Mouse (Mus musculus) urinary bladder, postnatal 10 days (tissue): ENCODE data around the gene Nfia.

Experiments used
- DNase-seq: peaks from one replicate; pipeline ENCODE4 v3.0.0; 2022; ENCODE audit warnings: low spot score

Gene Nfia

DNA sequence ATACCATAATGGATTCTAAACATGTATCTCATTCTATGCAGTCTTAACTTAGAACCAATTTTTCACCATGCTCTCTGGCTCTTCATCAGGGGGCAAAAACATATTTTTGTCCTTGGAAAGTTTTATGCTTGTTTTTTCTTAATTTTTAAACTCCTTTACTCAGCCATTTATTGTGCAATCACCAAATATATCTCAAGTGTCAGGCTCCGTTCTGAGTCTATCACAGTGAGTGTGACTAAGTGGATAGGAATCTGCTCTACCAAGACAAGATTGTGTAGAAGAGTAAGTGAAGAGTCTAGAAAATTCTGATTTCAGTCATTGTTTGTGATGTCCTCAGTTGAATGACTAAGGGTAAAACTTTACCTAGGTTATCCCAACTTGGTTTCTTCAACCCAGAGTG lies 288.6 kb downstream of the Nfia start:
- no peak for DNase-seq

DNA sequence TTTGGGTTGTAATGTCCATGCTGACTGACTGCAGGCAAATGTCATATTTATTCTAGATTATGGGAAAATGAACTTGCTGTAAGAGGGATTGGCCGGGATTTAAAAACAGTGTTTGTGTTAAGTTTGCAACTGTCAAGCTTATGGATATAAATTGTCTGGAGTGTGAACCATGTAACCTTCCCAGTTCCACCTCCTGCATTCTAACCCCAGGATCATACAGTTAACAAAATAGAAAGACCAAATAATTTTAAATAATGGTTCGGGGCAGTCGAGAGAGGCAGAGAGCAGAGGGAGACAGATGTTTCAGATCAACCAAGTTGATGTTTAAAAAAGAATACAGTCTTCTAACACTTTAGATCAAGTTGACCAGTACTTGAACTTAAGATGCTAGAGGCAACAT lies 290.7 kb downstream of the Nfia start:
- DNase-seq = no peak

DNA sequence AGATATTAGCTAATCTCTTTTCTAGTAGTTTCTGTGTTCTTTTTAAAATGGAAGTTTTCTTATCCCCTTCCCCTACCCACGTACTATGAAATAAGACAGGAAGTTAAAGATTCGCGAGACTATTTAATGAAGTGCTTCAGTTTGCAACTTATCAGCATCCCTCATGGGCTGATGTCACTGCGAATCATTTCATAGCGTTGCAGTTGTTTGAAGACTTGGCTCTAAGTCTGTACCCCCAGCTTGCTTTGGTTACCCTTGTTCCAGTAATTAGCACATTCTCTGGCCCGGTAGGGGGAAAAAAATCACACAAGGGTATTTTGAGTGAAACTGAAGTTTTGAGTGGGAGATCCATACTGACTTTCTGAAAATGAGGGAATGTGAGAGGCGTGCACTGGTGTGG lies 303.6 kb downstream of the Nfia start:
- DNase-seq = no peak

DNA sequence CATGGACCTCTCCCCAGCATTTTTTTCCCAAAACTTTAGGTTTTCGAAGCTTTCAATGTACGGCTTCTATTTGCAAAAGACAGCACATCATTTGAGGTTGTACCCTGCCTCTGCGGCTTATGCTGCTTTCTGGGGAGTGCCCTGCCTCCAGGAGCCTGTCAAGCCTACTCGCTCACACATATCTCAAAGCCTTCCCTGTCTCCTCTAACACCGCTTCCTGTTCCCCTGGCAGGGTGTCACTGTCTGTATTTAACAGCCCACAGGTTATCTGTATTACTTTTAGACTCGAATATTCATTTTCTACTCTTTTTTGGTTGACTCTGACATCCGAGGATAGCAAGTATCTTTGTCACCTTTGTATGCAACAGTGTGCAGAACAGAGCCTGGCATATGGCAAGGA lies 304.1 kb downstream of the Nfia start:
- no peak for DNase-seq

DNA sequence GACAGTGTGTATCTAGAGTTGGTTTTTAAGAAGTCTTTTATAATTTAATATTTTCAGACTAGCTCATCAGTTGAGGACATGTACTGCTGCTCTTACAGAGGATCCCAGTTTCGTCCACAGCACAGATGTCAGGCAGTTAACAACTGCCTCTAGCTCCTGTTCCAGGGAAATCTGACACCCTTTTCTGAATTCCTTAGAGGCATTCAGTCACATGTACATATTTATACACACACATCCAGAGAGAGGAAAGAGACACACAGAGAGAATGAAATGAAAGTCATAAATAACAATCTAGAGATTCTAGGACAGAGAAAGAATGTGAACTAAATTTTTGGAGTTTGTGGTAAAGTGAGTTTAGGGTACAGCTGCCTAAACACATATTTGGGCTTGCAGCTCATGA lies 308.1 kb downstream of the Nfia start:
- no peak for DNase-seq

DNA sequence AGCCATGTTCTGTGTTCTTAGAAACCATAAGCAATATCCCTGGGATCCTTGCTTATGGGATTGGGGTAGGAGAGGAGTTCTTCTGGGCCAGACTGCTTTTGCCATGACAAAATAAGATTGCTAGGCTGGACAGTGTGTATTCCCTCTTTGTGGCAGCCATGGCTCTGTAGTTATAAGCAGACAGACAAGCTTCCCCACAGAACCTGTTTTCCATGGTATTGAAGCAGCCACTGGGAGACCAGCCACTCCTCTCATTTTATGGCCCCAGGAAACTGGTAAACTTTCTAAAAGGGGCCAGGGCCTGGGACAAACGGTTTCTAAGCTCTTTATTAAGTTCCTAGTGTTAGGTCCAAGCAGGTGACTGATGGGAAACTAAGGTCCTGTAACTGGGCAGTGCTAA lies 309.4 kb downstream of the Nfia start:
- DNase-seq = no peak

DNA sequence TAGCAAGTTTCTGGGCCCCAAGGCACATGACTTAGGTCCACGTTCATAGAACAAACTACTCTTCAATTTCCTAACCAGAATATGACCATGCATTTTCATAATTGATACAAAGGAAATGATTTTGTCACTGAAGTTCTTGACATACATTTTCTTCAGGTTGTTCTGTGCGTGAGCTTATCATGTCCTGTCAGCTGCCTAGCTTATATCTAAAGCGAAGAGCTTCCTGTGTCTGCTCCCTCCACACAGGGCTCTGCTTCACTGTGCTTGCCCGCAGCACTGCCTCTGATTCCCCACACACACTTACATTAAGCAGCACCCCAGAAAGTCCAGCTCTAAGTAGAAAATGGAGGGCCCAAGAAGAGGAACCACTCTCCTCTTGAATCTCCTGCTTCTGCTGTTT lies 310.0 kb downstream of the Nfia start:
- no peak for DNase-seq

DNA sequence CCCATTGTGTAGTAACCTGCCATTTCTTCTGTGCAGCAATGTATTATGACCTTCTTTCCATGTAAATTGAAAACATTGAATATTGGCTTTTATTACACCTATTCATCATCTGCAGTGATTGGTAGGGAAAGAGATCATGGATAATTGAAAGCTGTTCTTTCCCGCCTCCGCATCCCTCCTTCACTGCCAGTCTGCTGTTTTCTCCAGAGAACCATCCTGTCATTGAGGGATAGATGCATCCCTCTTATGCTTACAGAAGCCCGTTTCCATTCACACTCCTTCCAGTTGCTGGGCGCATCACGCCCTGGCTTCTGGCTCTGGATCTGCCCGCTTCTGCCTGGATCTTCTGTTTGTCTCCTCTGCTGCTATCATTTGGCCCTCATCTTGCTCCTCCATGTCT lies 312.5 kb downstream of the Nfia start:
- no peak for DNase-seq

DNA sequence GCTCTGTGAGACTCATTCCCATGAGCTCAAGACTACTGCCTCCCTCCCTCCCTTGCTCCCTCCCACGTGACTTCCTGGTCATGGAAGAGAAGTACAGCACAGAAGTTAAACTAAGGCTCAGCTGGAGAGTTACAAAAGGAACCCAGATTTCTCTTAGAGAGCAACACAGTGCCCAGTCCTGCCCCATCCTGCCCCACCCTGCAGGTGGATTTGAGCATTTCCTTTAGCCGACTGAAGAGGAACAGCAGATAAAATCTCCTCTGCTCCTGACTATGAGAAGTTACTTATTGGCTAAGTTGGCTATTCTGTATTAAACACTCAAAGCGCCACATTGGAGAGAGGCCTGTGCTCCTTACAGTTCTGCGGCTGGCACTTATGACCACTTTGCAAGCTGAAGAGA lies 314.4 kb downstream of the Nfia start:
- DNase-seq = no peak

DNA sequence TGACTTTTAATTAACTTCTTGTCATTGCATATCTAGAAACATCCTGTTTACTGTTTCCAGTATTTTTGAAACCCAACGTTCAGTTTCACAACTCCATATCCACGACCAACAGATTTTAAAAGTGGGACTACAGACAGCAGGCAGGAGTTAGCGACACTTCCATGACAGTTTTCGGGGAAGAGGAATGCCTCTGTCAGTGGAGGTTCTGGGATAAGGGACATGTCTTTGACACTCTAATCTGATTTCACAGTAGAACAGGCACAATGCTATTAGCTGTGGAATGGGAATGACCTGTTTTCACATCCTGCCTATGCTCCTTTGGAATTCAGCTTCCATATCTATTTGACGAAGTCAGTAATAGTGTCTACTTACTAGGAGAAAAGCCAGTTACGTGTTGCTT lies 317.5 kb downstream of the Nfia start:
- no peak for DNase-seq

DNA sequence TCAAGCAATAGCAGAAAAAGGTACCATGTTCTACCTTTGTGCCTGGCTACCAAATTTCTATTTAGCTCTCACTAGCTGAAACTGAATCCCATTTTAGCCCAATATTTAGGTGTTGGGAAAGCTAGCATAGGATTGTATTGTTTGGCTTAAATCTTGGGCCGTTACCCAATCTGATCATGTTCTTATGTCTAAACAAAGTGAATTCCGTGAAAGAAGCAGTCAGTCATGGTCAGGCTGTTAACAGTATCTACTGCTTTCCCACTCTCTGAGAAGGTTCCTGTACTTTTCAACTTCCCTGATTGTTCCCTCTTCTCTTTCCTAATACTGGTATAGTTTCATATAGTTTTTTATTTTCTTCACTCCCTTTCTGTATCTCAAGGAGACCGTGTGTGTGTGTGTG lies 318.1 kb downstream of the Nfia start:
- DNase-seq = no peak

DNA sequence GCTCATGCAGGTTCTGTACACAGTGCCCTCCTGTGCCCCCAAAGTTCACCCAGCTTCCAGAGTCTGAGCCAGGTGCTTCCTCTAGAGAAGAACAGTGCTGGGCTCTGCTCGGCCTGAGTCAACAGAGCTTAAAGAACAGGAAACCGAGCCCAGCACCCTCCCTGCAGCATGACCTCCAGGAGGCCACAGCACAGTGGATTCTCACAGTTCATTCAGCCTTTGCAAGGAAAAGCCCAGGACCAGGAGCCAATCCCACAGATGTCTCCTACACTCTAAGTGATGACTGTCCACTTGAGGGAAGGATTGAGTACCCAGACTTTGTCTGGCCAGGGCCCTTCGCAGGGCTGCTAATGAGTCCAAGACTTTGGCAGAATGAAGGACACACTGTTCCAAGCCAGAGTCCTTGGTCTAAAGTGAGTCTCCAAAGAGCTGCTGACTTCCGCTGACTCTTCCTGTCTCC lies 318.9 kb downstream of the Nfia start:
- DNase-seq = no peak

DNA sequence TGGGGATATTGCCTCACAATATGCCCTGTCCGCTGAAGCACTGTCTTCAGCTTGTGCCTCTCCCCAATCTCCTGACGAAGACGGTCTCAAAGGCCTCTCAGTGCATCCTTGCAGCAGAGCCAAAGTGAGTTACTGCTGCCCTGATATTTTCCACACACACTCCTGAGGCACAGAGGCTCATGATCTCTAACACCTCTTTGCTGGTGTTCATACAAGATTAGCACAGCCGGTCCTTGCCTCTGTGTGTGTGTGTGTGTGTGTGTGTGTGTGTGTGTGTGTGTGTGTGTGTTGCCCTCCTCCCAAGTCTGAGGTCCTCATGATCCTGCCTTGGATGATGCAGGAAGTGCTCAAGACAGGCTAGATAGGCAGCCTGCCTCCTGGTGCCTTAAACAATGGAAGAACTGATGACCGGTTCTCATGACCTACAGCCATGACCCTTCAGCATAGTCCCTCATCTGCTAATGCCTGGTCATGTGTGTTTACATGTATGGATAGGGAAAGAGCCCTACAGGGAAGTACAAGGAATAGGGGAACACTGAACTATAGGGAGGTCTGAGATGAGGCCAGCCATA lies 319.5 kb downstream of the Nfia start:
- no peak for DNase-seq

DNA sequence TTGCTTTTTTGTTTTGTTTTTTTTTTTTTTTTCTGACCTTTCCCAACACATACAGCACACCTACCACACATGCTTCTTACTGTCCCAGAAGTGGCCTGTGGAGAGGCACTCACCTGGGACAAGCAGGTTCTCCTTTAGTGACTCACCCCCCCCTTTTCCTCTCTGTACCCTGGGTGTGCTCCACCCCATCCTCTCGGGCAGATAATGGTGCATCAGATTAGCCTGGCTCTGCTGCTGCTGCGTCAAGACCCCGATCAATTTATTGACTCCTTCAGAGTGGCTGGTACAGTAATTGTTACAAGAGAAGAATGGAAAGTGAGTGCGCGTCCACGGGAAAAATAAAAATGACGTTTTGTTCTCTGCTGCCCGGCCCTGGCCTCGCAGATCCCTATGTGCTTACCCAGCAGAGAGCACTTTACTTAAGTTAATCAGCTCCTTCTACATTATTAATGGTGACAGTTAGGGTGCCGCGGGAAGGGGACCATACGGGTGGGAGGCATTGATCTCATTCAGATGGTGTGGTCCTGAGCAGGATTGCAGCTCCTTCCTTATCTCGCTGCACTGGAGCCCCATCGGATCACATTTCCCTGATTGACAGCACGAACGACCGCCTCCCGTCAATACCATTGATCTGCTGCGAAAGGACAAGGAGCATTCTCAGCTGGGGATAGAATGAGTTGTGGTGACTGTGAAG lies 321.7 kb downstream of the Nfia start:
- DNase-seq = no peak

DNA sequence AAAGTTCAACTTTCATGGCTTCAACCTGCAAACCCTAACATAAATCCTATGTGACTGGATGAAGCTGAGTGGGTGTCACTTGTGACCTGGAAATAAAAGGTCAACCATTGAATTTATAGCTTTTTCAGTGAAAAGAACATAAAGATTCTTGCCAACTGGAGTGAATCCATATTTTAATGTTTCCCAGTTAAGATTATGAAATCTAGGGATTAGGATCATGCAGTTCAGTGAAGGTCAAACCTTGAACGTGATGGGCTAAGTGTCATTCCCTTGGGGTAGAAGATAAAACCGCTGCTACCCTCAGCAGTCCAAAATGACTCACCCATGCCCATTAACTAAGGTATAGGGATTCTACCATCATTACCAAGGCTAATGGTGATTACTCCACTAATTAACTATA lies 322.5 kb downstream of the Nfia start:
- DNase-seq = no peak

DNA sequence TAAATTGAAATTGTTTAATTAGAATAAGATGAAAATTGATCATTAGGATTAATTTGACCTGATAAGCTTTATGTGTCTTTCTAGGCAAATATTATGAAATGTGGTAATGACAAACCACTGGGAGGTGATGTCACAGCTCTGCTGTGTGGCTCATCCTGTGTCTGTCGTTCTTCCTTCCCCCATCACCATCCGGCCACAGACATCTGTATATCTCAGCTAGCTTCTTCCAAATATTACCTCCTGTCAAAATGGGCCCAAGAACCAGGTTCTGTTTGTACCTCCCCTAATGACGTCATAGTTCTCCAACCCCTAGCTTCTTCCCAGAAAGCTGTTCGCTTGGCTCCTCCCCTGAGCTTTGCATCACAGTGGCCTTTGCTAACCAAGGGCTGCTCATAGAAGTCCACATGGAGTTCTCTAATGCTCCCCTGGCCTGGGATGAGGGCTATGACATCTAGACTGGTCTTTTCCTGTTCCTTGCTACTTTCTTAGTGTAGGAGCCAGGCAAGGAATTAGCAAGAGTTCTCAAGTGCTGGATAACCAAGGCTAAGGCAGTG lies 324.6 kb downstream of the Nfia start:
- DNase-seq = no peak

DNA sequence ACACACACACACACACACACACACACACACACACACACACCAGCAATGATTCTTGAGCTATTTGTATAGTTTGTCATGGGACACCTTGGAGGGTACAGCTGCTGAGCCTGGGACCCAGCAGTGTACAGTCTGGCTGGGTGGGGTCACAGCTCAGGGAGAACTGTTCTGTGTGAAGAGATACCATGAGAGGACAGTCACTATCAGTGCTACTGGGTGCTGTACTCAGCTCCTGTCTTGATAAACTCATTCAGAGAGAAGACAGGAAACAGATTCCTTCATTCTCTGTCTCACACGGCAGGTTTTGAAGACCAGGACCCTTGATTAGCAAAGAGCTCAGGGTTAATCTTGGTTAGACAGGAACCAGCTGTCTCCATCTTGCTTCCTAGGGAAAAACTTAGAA lies 326.1 kb downstream of the Nfia start:
- DNase-seq = no peak

DNA sequence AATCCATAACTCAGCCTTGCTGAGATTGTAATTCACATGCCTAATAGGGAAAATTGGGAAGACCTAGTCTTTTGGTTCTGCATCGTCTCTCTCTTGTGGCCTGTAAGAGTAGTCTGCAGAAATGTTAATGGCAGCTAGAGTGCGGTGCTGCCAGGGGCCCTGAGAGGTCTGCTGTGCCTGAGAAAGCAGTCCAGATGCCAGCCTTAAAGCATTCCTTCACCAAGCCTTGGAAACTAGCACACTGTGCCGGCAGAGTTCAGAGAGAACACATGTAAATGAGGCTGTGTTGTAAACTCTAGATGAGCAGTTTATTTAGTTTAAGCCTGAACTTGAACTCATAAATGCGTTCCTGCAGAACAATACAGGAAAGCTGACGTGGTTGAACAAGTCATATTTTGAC lies 326.9 kb downstream of the Nfia start:
- DNase-seq = no peak

DNA sequence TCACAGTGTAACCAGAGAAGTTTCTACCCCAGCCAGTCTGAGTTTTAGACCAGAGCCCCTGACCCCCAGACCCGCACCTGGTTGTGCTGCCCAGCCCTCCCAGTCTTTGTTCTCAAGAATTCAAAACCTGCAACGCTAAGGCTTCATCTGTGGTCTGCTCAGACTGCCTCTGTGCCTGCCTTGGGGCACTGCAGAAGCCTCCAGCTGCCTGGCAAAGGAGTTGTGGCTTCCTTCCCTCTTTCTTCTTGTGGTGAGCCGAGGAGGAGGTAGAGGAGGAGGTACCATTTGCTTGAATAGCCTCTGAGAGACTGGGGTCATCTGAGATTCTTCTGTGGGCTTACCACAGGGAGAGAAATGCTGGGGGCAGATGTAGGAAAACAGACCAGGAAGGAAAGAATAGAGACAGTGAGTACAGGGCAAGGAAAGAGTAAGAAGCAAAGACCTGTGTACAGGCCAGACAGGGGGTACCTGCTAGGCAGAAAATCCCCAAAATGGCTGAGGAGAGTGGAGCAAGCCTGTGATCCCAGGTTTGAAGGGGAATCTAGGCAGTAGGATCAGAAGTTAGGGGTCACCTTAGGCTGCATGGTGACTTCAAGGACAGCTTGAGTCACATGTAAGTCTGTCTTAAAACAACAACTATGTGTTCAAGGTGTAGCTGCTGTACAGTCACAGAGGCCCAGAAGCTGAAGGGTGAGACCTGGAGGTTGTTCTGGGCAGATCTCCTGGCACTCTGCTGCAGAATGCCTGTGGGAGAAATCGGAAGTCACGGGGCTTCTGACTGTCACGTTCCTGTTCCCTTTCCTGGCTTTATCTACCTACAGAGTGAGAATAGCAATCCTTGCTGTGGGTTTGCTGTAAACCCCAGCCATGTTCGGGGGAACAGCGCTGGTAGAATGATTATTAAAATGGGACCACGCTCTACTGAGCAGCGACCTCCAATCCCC lies 328.9 kb downstream of the Nfia start:
- DNase-seq = no peak

DNA sequence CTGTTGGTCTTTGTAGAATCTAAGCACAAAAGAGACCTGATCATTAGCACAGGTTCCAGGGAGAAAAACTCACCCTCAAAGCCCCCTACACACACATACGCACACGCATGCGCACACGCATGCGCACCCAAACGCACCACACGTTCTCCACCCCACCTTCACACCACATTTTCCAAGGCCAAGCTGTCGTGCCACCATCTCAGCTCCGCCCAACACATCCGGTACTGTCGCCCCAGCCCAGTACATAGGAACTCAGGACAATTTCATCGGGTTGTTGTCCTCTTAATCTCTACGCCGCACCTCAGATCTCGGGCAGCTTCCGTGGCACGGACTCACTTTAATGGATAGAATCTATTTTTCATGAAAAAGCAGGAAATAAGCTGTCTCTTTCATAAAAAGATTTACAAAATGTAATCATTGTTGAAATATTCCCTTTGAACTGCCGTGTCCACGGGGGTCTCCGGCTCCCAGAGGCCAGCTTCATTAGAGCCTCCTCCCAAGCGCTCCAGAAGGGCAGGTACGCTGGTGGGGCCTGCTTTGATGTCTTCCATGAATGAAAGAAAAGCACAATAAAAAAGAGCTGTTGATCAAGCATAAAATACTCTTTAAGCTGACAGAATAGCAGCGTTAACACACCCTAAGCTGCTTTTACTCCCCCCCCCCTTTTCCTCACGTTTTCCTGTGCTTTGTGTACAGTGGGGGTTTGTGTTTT lies 330.2 kb downstream of the Nfia start:
- DNase-seq = no peak

DNA sequence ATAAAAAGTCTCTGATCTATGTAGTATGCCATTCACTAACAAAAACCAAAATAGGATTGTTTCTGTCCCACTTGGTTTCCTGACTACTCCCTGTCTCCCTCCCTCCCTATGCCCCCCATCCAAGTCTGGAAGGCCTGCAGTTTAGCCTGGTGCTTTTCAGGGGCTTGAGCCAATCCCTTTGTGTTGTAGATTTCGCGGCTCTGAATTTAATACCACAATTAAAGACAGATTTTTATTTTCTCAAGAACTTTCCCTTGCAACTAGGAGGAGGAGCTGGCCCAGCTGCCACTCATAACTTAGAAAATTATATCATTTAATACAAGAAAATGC lies 330.8 kb downstream of the Nfia start:
- no peak for DNase-seq

DNA sequence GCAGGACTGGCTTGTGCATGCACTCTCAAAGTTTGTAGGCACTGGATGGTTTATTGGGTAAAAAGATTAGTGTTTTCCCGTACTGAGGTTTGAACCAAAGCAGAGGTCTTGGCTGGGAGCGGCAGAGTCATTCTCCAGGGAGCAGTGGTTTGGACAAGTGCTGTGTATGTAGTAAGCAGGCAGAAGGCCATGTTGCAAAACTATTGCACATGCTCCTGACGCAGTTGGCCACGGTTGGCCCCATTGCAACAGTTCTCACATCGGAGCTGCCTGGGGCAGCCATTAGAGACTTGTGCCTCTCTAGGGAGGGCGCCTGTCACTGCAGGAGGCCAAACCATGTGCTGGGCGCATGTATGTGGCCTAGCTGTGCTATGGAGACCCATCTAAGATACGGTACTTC lies 331.6 kb downstream of the Nfia start:
- DNase-seq = no peak
